Mouse (Mus musculus): ENCODE measurements around the gene Gm49333. TPM values are rescaled to one million over a fixed set of nuclear protein-coding genes. Genes with fewer than 3 reads are reported as not detected.

The Gm49333 gene
- polyA plus RNA-seq, 2 experiments = 0.04 TPM; not detected in 1

- 67% methylated on average over 5 of the region's 5 CpGs for WGBS (ENCODE audit: insufficient replicate concordance)
- ATAC-seq (ENCODE audit: insufficient read depth) (no peak), DNase-seq (ENCODE audit: low read depth in 3 of 3, low spot score in 3 of 3) (no peak)
- peaks cover 7 to 9% of the 10 kb centered on the region in 2 experiments for H3K4me1 ChIP-seq (replicated peaks; ENCODE audit: control insufficient read depth in 2 of 2, insufficient read depth in 2 of 2, low read length in 1 of 2)
- no peaks in the 10 kb centered on the region for H3K27me3 ChIP-seq (ENCODE audit: control insufficient read depth, insufficient read depth, low read length)
- H3K36me3 ChIP-seq (replicated peaks; ENCODE audit: control insufficient read depth, insufficient read depth, low read depth) = no peaks in the 10 kb centered on the region; the same call in none of the 2 replicates
- TF ChIP-seq EP300 (IDR thresholded peaks at IDR 0.05; ENCODE audit: low read depth) = no peak
- TF ChIP-seq CTCF (IDR thresholded peaks at IDR 0.05; ENCODE audit: low read depth) = no peak
- no peak overlapping the region for H3K27ac ChIP-seq
- no peak overlapping the region for H3K9ac ChIP-seq (replicated peaks)
- no peaks in the 10 kb centered on the region for H3K9me3 ChIP-seq (ENCODE audit: control insufficient read depth, low read length)
- no peak overlapping the region for H3K4me3 ChIP-seq (ENCODE audit: insufficient read depth in 1 of 2, low read depth in 2 of 2, low read length in 2 of 2)
- H3K4me2 ChIP-seq (ENCODE audit: low read depth) = no peak overlapping the region
Observed at GRCm38 (mm10) chr16:20600511-20600910, 10.9 kb upstream of the Gm49333 start.

- Histone ChIP-seq H3K4me3 (ENCODE audit: insufficient read depth in 1 of 2, low read depth in 2 of 2, low read length in 2 of 2) (no peak overlapping the region), H3K9me3 (ENCODE audit: control insufficient read depth, low read length) (no peaks in the 10 kb centered on the region), H3K9ac (replicated peaks) (no peak overlapping the region), H3K27ac (no peak overlapping the region), H3K27me3 (ENCODE audit: control insufficient read depth, insufficient read depth, low read length) (no peaks in the 10 kb centered on the region), H3K36me3 (replicated peaks; ENCODE audit: control insufficient read depth, insufficient read depth, low read depth) (peaks cover 5% of the 10 kb centered on the region), H3K4me1 (replicated peaks; ENCODE audit: control insufficient read depth in 2 of 2, insufficient read depth in 2 of 2, low read length in 1 of 2) (peaks cover 2 to 3% of the 10 kb centered on the region in 2 experiments; a peak in 3 of 4 replicates), H3K4me2 (ENCODE audit: low read depth) (no peak overlapping the region)
- ATAC-seq (ENCODE audit: insufficient read depth) (no peak), DNase-seq (ENCODE audit: low read depth in 3 of 3, low spot score in 3 of 3) (no peak)
- WGBS (ENCODE audit: insufficient replicate concordance) = 76% methylated on average over 9 of the region's 9 CpGs
- TF ChIP-seq EP300 (IDR thresholded peaks at IDR 0.05; ENCODE audit: low read depth) (no peak), CTCF (IDR thresholded peaks at IDR 0.05; ENCODE audit: low read depth) (no peak)
Observed at GRCm38 (mm10) chr16:20604705-20605104, 6.7 kb upstream of the Gm49333 start.

- Histone ChIP-seq H3K27me3 (ENCODE audit: control insufficient read depth, insufficient read depth, low read length) (no peaks in the 10 kb centered on the region), H3K9me3 (ENCODE audit: control insufficient read depth, low read length) (no peaks in the 10 kb centered on the region), H3K36me3 (replicated peaks; ENCODE audit: control insufficient read depth, insufficient read depth, low read depth) (peaks cover 5% of the 10 kb centered on the region), H3K27ac (peak overlapping the region; percentile 59), H3K9ac (replicated peaks) (peak overlapping the region; percentile 91), H3K4me3 (ENCODE audit: insufficient read depth in 1 of 2, low read depth in 2 of 2, low read length in 2 of 2) (peak overlapping the region; percentile 73 to 93), H3K4me2 (ENCODE audit: low read depth) (peak overlapping the region; percentile 95), H3K4me1 (replicated peaks; ENCODE audit: control insufficient read depth in 2 of 2, insufficient read depth in 2 of 2, low read length in 1 of 2) (peaks cover 9 to 12% of the 10 kb centered on the region in 2 experiments; a peak in 3 of 4 replicates)
- WGBS (ENCODE audit: insufficient replicate concordance) = under 1% methylated on average over 28 of the region's 28 CpGs
- TF ChIP-seq CTCF (IDR thresholded peaks at IDR 0.05; ENCODE audit: low read depth) (no peak), EP300 (IDR thresholded peaks at IDR 0.05; ENCODE audit: low read depth) (no peak)
- DNase-seq (ENCODE audit: low read depth in 3 of 3, low spot score in 3 of 3) (peak; percentile 70 to 76 (median 70)), ATAC-seq (ENCODE audit: insufficient read depth) (peak; percentile 63)
Observed at GRCm38 (mm10) chr16:20610501-20611356, 681 bp upstream of the Gm49333 start.

GRCm38 (mm10) chr16:20619541-20620398 is 8.4 kb downstream of the Gm49333 start:
- WGBS (ENCODE audit: insufficient replicate concordance) = 4% methylated on average over 80 of the region's 83 CpGs
- ATAC-seq (ENCODE audit: insufficient read depth) = peak; percentile 25; the same call in 1 of the 2 replicates
- no peak overlapping the region for H3K27ac ChIP-seq
- H3K9ac ChIP-seq (replicated peaks) = no peak overlapping the region
- H3K4me2 ChIP-seq (ENCODE audit: low read depth) = peak overlapping the region; percentile 92
- no peaks in the 10 kb centered on the region for H3K36me3 ChIP-seq (replicated peaks; ENCODE audit: control insufficient read depth, insufficient read depth, low read depth)
- peaks cover 0 to 4% of the 10 kb centered on the region in 2 experiments; a peak in 2 of 4 replicates for H3K4me1 ChIP-seq (replicated peaks; ENCODE audit: control insufficient read depth in 2 of 2, insufficient read depth in 2 of 2, low read length in 1 of 2)
- no peaks in the 10 kb centered on the region for H3K9me3 ChIP-seq (ENCODE audit: control insufficient read depth, low read length)
- DNase-seq (ENCODE audit: low read depth in 3 of 3, low spot score in 3 of 3) = peak in 1 of 3 experiments; percentile 9
- H3K27me3 ChIP-seq (ENCODE audit: control insufficient read depth, insufficient read depth, low read length) = peaks cover 53% of the 10 kb centered on the region
- TF ChIP-seq CTCF (IDR thresholded peaks at IDR 0.05; ENCODE audit: low read depth) (no peak), EP300 (IDR thresholded peaks at IDR 0.05; ENCODE audit: low read depth) (no peak)
- peak overlapping the region; percentile 5 to 66; a peak in 3 of 4 replicates for H3K4me3 ChIP-seq (ENCODE audit: insufficient read depth in 1 of 2, low read depth in 2 of 2, low read length in 2 of 2)

Measured in liver, embryonic 14.5 days (tissue).